Mouse (Mus musculus) regulatory T cell (primary cell): Measurements from ENCODE around the gene Crb2.

ENCODE experiments used
- in situ Hi-C: fragments of 300-600 bp; cut with MboI, MseI; formaldehyde crosslinking; loops from one replicate; pipeline ENCODE4 v1.15.1; 2025; ENCODE audit warnings: high pct_unique_total_duplicates

Crb2 gene

DNA sequence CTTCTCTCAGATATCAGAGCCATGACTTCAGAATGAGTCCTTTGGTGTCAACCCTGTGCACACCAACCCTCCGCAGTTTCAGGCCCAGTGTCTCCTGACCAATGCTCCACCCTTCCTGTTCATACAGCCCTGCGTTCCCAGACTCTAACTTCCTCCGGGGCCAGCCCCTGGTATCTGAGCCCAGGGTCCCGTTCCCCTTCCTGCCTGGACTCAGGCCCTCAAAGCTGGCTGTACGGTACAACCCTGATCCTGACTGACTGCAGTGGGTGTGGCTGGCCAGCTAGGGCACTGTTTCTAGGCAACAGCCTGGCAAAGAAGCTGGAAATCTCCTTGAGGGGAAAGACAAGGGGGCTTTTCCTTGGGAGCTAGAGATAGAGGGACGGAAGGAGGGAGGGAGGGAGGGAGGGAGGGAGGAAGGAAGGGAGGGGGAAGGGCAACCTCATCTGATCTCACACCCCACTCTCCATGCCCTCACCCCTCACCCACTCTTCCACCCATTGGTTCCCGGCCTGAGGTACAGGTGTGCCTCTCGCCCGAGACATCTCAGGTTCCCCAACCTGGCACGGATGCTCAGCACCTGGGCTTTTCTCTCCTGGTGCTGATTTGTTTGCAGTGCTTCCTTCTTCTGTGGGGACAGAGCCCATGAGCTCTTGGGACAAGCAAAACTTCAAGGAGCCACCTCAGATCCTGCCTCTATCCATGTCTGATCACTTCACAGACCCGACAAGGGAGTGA is 9.9 kb upstream of the Crb2 start:
- in situ Hi-C loops: loop anchor here (5.0 to 25.0 kb wide), 2 partner anchors 79 to 1371 kb away; no protein-coding TSS in a partner anchor

DNA sequence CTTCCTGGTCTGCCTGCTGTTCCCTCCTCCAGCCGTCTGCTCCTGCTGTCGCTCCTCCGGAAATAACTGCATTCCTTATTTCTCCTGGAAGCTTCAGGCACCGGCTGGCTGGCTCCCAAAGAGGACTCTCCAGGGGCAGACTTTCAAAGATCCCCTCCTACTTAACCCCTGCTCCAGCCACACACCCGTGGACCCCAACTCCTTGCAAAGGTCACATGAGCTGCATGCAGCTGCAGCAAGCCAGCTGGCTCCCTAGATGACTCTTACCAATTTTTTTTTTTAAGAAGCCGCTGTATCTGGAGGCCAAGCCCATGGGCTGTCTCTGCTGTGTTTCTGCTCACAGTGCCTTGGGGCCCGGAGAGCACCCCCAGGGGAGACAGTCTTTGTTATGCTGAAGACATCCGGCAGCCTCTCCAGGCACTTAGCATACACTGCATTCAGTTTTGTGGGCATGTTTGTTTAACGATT is 8.9 kb upstream of the Crb2 start:
- in situ Hi-C loops: loop anchor here (5.0 to 25.0 kb wide), 2 partner anchors 80 to 1370 kb away; no protein-coding TSS in a partner anchor

DNA sequence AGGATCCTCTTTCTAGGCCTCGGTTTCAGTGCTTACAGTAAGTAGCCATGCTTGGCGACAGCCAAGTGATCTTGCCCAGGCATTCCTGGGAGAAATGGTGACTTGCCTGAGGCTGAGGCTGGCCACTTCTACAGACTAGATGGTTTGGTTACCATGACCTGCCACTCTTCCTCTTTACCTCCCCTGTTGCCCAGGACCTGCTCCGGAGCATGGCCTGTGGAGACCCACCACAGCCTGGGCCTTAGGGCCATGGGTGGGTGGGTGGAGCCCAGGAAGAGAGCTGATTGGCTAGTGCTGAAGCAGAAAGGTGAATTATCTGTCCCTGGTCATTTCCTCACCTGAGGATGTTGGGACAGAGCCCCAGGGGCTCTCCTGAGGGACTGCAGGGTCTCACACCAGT is 8.3 kb upstream of the Crb2 start:
- in situ Hi-C loops: loop anchor here (5.0 to 25.0 kb wide), 2 partner anchors 80 to 1370 kb away; no protein-coding TSS in a partner anchor

DNA sequence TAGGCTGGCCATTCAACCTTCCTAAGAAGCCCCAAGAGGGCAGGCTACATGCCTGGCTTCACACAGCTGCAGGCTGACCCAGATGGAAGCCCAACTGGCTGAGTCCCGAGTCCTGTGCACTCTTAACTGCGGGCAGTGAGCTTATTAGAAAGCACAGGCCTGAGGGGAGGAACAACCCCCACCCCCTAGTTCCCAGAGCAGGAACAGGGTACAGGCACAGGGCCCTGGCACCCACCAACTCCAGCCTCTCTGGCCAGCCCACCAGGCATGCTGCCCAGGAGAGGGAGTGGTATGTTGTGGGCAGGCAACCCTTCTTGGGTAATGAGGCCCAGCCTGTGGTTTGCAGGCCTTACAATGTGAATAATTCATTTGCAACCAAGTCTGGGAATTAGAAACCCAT is 7.1 kb upstream of the Crb2 start:
- in situ Hi-C loops: loop anchor here (5.0 to 25.0 kb wide), 2 partner anchors 82 to 1368 kb away; no protein-coding TSS in a partner anchor

DNA sequence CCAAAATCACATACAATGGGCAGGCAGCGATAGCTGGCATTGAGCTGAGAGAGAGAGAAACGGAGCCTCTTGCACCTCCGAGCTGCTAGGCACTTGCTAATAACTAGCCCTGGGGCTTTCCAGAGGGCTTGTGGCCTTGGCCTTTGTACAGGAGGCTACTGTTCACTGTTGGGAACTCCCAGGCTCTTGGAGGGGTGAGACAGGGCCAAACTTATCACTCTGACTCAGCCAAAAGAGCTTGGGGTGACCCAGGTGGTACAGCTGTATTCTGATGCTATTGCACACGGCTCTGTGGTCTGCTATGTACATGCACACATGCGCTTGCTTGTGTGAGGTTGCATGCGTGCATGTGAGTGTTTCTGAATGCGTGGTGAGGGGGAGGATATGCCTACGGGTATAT is 6.3 kb upstream of the Crb2 start:
- in situ Hi-C loops: loop anchor here (5.0 to 25.0 kb wide), 4 partner anchors 62 to 1368 kb away; no protein-coding TSS in a partner anchor

DNA sequence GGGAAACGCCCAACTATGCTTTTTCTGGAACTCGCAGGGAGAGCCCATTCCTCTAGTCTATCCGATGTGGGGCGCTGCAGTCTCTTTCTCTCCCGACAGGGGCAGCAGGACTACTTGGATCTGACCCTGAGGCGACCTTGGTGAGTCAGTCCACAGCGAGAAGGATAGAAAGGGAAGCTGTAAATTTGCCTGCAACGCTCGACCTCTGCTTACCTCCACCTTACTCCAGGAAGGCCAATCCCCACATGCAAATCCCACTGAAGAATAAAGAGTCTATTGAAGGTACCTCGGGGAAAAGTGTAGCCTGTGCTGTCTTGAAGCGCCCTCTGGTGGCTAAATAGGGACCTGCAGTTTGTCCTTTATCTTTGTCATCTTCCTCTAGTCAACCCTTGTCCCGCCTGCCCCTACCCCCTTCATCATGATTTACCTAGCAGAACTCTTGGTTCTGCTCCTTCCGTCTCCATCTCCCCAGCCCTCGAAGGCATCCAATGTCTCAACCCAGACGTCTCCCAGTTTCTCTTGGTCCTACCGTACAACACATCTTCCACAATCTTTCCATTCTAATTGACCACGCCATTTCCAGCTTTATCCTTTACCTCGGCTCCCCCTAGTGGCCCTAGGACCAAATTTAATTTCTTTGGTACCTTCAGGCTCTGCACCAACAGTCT is 4.3 kb upstream of the Crb2 start:
- in situ Hi-C loops: loop anchor here (5.0 to 25.0 kb wide), 3 partner anchors 64 to 1366 kb away; no protein-coding TSS in a partner anchor

DNA sequence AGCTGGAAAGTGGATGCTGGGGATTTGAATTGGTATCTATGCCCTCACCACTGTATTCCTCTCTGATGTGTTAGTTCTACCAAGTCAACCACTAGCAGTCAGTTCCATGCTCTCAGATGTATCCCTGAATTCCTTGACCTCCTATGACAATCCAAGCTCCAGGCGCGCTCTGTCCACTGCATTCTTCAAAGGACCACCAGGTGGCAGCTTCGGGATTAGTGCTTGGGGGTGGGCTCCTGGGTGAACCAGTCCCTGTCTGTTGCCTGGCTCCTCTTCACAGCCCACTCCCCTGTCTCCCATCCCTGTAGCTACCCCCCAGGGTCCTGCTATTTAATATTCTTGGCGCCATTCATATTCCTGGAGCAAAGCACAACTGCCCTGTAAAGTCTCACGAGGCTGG is 1.5 kb upstream of the Crb2 start:
- in situ Hi-C loops: loop anchor here (5.0 to 25.0 kb wide), 3 partner anchors 67 to 1363 kb away; no protein-coding TSS in a partner anchor

DNA sequence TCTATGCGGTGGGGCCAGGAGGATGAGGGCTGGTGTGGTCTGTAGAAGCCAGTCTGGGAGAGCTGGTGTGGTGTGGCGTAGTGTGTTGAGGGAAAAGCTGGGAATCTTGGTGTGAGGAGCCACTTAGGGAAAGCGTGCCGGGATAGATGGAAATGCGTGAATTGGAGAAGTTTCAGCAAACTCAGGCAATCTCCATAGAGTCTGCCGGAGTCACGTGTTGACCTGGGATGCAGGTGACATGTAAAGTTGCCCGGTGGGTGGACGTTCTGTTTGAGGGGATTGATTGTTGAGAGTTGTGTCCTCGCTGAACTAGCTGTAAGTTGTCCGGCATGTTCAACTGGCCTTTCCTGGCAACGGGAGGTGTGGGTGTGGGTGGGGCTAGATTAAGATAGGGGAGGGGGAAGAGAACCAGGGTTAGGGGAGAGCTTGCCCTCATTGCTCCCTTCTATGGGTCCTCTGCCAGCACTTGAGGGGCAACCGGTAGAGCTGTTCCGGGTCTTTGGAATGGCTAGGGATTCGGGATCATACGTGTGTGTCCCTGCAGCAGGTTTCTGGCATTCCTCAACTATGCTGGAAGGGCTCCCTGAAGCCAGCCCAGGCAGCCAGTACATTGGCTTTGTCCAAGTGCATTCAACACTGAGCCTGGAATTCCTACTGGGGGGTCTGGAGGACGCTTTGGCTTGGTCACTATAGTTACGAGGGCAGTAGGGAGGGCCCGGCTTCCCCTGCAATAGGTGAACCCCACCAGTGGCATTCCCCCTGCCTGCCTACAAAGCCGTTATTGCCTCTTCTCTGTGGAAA is 762 bp downstream of the Crb2 start:
- in situ Hi-C loops: loop anchor here (10.0 kb wide), 1 partner anchor 392 kb away; no protein-coding TSS in a partner anchor

DNA sequence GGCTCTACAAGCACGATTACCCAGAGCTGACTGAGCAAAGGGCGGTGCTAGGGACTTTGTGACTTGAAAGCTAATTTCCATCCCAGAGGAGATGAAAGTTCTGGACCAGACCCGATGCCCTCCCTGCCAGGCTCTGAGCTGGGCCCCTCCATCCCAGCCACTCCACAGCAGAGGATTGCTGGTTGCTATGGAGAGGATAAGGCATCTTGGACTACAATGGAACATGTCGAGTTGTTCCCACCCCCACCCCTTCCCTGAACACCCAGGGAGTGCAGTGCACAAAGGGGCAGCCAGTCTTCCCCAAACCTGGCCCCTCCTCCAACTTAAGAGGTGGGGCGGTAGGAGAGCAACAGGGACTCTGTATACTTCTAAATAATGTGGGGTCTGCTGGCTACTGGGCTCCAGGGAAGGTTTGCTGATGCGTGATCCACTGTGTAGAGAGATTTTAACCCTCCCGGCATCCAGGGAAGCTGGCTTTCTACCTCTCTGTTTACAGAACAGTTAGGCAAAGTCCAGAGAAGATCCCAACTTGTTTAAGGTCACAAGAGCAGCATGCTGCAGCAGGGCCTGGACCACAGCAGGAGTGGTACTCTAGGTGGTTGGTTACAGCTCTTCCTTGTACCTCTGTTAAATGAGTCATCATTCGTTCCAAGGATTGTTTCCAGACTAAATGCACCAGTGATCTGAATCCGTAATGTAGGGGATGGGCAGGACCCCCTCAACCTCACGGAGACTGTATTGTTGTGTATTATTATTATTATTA is 2.1 kb downstream of the Crb2 start:
- in situ Hi-C loops: loop anchor here (10.0 kb wide), 1 partner anchor 393 kb away; no protein-coding TSS in a partner anchor

DNA sequence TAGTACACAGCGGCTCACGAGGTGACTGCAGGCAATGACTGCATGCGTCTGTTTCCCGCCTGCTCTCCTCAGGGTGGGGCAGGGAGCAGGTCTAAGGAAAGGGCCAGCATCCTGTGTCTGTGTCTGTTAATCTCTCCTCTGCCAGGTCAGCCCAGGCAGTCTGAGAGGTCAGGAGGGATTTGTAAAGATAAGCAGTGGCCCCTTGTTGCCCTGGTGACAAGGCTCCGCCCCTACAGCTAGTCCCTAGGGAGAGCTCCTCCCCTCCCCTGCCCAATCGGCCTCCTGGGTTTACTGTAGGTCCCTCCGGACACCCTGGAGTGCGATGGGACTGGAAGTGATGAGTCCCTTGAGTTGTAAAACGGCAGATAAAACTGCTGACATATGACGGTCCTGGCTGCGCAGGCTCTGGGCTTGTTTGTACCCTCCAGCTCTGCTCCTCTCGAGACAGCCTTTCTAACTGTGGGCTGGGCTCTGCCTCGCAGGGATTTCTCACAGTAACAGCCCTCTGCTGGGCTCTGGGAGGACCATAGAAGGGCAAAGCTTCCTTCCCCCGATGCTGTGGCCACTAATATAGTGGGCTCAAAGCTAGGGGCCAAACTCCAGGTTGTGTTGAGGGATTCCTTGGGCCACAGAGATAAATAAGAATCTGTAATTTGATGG is 4.4 kb downstream of the Crb2 start:
- in situ Hi-C loops: no loop called here

DNA sequence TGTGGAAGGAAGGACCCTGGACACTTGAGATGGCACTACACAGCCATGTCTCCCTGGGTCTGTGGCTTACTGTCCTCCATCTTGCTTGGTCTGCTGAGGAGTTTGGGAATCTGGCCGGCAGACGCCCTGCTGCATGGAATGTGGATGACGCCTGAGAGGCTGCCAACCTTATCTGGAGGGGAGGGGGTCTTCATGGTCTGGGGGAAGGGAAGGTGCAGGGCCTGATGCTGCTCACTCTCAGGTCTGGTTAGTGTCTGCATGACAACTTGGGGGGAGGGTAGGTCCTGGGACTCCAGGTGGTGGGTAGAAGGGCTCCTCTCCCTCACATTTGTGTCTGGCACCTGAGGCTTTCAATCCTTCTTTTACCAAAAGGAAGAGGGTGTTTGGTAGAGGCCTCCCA is 5.4 kb downstream of the Crb2 start:
- in situ Hi-C loops: no loop called here

DNA sequence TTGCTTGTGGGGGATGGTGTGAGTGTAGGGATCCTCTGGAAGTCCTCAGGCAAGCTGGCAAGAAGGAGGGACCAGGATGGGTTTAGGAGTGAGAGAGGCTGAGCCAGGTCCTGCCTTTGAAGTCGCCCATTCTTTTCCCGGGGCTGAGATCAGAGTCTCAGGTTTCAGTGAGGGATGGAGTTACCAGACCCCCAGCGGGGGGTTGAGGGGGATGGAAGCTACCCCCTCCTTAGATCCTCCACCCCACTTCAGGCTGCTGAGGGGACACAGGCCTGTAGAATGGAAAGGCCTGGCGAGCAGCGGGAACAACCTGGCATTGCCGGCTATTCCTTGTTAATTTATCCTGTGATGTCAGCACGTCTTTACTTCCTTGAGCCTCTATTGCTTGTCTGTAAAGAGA is 6.0 kb downstream of the Crb2 start:
- in situ Hi-C loops: no loop called here

DNA sequence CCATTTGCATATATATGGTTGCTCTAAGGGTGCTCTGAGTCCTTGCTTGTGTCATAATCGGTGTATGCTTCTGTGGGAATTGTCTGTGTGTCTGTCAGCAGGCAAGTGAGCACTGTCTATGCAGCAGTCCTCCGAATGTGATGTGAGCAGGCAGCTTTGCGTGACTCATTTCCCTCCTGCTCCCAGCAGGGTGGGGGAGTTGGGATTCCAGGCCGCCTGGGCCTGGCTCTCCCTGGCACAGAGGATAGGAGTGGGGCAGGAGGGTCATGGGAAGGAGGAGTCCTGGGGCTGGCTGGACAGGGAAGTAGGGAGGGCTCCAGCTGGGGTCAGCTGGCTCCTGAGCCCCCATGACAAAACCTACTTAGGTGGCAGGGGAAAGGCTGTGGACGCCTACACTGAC is 8.4 kb downstream of the Crb2 start:
- in situ Hi-C loops: no loop called here

DNA sequence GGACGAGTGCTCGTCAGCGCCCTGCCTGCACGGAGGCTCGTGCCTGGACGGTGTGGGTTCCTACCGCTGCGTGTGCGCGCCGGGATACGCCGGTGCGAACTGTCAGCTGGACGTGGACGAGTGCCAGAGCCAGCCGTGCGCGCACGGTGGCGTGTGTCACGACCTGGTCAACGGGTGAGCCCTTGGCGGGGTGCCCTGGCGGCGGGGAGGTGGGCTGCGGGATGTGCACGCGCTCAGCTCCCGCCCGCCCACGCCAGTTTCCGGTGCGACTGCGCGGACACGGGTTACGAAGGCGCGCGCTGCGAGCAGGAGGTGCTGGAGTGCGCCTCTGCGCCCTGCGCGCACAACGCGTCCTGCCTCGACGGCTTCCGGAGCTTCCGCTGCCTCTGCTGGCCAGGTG is 10.4 kb downstream of the Crb2 start:
- in situ Hi-C loops: no loop called here

DNA sequence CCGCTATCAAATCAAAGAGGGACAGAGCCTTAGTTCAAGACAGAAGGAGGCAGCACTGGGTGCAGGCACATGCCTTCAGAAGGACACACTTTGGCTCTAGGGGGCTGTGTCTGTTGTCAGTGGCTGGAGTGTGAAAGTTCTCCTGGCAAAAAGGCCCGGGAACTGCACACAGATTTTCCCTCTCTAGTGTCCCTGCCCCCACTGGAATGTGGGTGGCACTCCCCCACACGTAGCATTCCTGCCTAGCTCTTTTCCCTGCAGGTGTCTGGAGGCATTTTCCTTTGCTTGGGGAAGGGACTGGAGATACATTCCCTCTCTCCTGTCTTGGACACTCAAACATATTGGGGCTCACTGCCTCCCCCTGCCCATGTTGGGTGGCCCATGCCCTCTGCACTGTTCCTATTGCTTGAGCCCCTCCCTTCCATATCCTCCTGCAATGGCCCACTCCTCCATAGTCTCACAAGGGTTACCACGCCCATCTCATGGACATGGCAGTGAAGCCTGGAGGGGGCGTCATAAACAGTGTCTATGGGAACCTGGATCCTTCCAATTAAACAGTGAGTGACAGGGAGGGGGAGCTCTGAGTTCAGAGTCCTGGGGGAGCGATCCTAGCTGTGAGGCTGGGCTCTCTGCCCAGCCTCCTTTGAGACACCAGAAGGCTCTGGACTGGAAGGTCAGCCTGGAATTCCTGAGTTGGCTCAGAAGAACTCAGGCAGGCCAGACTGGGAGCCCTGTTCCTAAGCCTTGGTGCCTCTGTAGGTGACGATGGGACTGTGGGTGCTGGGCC is 12.3 kb downstream of the Crb2 start:
- in situ Hi-C loops: no loop called here

DNA sequence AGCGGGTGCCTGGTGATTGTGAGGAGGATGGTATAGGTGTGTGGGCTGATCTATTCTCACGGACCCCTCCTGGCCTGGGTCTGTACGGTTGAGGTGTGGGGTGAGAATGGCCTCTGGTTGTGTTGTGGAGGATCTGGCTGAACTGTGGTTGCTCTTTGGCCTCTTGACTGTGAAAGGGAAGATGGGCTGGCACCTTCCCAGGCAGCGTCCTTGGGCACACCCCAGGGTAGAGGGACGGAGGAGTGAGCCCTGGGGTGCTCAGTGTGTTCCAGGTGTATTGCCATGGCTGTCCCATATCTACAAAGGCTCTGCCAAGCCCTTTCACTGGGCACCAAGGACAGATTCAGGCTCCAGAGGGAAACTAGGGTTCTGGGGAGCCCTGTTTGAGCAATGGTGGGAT is 13.0 kb downstream of the Crb2 start:
- in situ Hi-C loops: no loop called here

DNA sequence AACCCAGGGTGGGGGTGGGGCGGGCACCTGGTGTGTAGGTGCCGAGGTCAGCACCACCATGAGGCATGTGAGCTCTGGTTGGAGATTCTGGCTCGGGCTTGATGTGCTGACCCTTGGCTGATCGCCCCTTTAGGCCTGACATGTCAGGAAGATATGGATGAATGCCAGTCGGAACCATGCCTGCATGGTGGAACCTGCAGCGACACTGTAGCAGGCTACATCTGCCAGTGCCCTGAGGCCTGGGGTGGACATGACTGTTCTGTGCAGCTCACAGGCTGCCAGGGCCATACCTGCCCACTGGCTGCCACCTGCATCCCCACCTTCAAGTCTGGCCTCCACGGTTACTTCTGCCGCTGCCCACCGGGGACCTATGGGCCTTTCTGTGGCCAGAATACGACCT is 13.9 kb downstream of the Crb2 start:
- in situ Hi-C loops: no loop called here

DNA sequence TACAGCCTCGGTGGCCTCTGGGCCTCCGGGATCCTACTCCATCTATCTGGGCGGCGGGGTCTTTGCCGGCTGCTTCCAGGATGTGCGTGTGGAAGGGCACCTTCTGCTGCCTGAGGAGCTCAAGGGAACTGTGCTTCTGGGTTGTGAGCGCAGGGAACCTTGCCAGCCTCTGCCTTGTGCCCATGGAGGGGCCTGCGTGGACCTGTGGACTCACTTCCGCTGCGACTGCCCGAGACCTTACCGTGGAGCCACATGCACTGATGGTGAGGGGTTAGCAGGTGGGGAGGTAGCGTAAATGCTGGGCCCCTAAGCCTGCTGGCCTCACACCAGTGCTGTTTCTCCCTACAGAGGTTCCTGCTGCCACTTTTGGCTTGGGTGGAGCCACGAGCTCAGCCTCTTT is 14.7 kb downstream of the Crb2 start:
- in situ Hi-C loops: no loop called here

DNA sequence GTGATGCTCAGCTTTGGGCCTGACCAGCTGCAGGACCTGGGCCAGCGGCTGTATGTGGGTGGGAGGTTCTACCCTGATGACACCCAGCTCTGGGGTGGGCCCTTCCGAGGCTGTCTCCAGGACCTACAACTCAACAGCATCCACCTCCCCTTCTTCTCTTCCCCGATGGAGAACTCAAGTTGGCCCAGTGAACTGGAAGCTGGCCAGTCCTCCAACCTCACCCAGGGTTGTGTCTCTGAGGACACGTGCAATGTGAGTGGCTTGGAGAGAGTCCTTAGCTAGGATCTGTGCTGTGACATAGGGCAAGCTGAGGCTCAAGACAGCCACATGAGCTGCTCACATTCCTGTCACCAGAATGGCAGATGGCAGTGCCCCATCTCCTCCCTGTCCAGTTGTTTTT is 15.3 kb downstream of the Crb2 start:
- in situ Hi-C loops: no loop called here

DNA sequence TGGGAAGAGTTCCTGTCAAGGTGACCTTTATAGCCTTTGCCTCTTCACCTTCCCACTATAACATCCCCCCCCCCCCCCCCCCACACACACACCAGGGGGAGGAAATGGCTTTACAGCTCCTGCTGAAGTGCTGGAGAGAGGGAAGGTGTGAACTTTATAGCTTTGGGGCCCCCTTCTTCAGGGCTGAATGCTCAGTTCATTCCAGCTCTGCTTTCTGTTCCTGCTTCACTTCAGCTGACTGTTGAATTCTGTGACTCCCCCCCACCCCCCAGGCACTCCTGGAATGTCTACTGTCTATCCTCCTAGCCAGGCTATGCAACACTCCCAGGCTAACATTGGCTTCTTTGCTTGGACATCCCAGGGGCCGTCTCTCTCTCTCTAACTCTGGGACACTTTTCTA is 20.0 kb downstream of the Crb2 start:
- in situ Hi-C loops: no loop called here
